Mouse (Mus musculus): ENCODE results near the gene Rbx1.
"Not testable (repeated sequence)": the region's sequence is repeated elsewhere in the genome, so short reads cannot be mapped to it uniquely, and the experiment has no call there.

The Rbx1 gene

DNA sequence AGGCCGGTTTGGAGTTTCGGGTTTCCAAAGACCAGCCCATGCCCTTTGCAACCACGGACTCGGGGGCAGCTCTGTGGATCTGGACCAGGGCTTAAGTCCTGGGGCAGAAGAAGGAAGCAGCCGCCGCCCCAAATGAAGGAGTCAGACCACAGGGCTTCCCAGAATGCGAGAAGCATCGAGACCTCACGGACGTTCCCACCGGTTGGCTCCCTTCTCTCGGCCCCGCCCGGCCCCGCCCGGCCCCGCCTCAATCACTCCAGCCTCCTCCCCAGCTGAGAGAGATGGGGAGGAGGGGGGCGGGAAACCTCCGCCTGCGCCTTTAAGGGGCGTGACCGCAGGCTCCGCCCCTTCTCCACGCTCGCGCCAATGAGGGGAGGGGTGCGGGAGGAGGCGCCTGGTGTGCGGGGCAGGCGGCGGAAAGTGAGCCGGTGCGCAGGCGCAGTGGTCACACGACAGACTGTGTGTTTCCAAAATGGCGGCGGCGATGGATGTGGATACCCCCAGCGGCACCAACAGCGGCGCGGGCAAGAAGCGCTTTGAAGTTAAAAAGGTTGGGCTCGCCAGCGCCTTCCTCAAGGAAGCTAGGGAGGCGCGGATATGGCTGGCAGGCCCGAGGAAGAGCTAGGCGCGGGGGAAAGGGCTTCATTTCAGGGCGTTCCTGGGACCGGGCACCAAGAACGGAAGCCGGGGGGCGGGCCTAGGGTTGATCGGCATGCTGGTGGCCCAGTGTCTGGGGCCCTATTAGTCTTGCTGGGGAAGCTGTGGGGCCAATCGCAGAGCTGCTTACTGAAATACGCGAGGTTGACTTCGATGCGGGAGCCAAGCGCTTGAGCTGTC lies at the start of gene Rbx1:
Gene Rbx1 (plus strand): TSS at position 396 of the 837 bp plus-strand sequence.
- DNase-seq, result peak; percentile 99

DNA sequence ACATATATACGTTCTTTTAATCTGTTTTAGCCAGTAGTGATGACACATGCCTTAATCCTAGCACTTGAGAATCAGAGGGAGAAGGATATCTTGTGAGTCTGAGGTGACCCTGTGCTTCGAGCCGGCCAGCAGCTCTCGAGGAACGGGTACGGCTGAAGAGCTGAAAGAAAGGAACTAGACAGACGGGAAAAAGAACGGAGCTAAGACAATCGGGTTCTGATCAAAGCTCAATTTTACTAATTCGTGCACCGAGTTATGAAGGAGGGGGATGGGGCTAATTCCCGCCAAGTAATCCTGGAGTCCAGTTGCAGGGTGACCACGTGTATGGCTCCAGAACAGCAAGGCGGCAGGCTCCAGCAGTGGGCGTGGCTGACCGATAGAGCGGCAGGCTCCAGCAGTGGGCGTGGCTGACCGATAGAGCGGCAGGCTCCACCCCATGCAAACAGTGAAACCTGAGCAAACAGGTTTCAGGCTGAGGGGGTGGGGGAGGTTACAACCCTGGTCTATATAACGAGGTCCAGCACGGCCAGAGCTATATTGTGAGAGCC lies 49.3 kb upstream of the Rbx1 start:
- DNase-seq, result peak; percentile 60

DNA sequence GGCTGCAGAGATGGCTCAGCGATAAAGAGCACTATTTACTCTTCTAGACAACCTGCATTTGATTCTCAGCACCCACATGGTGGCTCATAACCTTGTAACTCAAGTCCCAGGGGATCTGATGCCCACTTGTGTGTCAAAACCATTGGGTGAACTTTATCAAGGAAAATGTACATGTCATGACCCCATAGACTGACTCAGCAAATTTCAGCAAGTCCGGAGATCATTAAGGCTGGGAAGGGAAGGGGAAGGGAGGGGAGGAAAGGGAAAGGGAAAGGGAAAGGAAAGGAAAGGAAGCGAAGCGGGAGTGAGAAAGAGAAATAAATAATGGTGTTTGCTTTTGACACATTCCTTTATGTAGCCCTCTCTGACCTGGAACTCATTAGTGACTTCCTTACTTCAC lies 48.0 kb upstream of the Rbx1 start:
- no peak for DNase-seq

- no peak for DNase-seq
Observed at GRCm38 (mm10) chr15:81421454-81421853, 44.6 kb upstream of the Rbx1 start.

DNA sequence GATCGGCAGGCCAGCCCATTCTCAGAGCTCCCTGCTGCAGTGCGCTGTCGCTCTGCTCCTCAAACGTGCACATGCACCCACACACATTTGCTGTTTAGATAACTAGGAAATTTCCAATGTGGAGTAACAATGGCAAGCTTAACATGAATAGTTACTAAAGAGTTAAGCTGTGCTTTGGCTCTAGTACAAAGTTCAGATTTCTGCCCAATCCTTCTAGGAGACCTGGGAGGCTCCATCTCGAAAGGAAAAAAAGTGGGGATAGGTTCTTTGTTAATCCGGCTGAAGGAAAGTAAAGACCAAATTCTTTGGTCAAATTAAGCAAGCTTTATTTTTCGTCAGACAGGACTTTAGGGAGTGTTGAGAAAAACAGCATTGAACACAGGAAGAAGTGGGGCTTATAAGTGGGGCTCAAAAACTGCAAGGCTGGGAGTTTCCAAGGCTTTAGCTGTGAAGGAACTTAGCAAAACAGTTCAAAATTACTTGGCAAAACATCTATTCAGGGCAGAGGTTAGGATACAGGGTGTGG lies 43.9 kb upstream of the Rbx1 start:
- DNase-seq, result no peak

DNA sequence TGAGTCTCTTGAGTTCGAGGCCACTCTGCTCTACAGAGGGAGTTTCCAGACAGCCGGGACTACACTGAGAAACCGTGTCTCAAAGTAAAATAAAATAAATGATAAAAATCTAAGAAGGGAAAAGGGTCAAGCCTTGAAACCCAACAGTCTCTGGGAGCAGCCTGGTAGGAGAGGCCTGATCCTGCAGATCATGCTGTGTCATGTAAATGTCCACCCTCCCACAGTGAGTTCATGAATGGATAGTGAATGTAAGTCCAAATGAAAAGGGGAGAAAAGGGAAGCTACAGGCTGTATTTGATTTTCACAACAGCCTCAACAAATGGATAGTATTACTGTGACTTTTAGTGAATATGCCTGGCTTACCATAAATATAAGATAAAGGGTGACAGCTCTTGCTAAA lies 40.8 kb upstream of the Rbx1 start:
- DNase-seq, result no peak

- no peak for DNase-seq
Observed at GRCm38 (mm10) chr15:81427947-81428346, 38.1 kb upstream of the Rbx1 start.

GRCm38 (mm10) chr15:81431195-81431594 lies 34.9 kb upstream of the Rbx1 start:
- no peak for DNase-seq

DNA sequence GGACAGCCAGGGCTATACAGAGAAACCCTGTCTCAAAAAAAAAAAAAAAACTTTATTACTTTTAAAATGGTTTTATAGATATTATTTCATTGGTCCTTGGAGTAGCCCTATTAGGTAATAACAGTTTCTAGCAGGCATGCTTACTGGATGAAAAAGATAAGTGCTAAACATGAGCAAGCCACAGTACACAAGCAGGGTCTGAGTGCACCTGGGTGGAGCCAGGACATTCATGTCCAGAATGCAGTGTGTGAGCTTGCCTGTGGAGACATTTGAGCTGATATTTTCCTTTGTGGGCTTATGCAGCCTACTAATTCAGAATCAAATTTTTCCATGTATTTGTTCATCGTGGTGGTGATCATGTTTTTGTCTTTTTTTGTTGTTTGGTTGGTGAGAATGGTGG lies 27.8 kb upstream of the Rbx1 start:
- DNase-seq, result no peak

- DNase-seq, result no peak
Observed at GRCm38 (mm10) chr15:81439236-81439635, 26.9 kb upstream of the Rbx1 start.

- peak; percentile 82 for DNase-seq
Observed at GRCm38 (mm10) chr15:81448463-81448862, 17.6 kb upstream of the Rbx1 start.

GRCm38 (mm10) chr15:81461523-81461922 lies 4.6 kb upstream of the Rbx1 start:
- DNase-seq, result no peak

- no peak for DNase-seq
Observed at GRCm38 (mm10) chr15:81465016-81465660, 958 bp upstream of the Rbx1 start.

GRCm38 (mm10) chr15:81466738-81467113 lies 630 bp downstream of the Rbx1 start:
- no peak for DNase-seq

DNA sequence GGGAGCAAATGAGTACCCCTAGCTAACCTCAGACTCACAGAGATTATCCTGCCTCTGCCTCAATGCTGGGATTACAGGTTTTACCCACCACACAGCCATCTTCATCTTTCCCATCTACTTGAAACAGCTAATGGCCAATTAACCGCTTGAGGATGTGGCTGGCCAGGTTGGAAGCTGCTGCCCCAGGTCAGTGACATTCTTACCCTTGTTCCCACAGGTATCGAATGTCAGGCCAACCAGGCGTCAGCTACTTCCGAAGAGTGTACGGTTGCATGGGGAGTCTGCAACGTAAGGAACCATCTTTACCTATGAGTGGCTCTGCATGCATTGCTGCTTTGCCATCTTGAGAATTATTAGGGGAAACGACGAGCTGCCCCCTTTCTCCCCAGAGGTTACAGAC lies 4.6 kb downstream of the Rbx1 start:
- no peak for DNase-seq

DNA sequence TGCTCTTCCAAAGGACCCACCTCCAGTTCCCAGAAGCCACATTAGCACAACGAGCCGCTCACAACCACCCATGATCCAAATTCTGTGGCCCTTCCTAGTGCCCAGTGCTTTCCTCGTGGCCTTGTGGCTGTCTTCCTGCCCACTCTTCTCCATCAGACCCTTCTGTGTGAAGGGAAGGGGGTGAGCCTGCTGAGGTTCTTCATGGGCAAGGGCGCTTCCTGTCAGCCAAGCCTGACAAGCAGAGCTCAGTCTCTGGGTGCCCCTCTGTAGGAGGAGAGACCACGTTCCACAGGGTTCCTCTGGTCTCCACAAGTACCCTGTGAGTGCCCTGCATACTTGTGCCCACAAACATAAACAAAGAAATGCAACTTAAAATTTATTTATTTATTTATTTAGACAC lies 6.2 kb downstream of the Rbx1 start:
- no peak for DNase-seq

DNA sequence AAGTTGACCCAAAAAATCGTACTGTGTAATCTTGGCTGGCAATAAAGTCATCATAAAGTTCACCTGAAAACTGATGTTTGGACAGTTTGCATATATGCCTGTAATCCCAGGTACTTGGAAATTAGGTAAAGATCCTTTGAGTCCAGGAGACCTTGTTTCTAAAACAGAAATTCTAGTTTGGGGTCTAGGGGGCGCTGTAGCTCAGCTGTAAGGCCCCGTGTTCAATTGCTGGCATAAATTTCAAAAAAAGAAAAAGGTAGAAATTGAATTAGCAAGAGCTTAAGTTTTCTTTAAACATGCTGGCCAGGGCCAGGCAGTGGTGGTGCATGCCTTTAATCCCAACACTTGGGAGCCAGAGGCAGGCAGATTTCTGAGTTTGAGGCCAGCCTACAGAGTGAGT lies 9.6 kb downstream of the Rbx1 start:
- DNase-seq, result peak; percentile 48

DNA sequence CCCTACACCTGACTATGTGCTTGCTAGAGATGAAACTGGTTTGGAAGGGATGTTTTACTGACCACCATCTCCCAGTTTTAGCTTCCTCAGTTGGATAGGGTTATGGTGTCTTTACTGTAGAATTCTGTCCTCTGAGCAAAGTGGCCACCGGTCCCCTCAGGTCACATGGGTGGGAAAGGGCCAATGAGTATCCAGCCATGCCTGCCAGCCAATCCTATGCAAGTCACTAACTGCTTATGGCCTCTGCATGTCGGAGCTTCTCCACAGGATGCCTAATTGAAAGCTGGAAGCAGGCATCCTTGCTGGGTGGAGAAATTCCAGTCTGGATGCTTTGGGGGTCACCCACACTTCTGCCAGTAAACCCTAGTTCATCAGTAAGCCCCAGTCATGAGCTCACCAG lies 10.5 kb downstream of the Rbx1 start:
- DNase-seq, result no peak

GRCm38 (mm10) chr15:81479446-81480213 lies 13.5 kb downstream of the Rbx1 start:
- no peak for DNase-seq

GRCm38 (mm10) chr15:81480284-81480683 lies 14.2 kb downstream of the Rbx1 start:
- not testable (repeated sequence) for DNase-seq

GRCm38 (mm10) chr15:81480977-81481379 lies 14.9 kb downstream of the Rbx1 start:
- peak; percentile 45 for DNase-seq

- DNase-seq, result no peak
Observed at GRCm38 (mm10) chr15:81482966-81483365, 16.9 kb downstream of the Rbx1 start.

DNA sequence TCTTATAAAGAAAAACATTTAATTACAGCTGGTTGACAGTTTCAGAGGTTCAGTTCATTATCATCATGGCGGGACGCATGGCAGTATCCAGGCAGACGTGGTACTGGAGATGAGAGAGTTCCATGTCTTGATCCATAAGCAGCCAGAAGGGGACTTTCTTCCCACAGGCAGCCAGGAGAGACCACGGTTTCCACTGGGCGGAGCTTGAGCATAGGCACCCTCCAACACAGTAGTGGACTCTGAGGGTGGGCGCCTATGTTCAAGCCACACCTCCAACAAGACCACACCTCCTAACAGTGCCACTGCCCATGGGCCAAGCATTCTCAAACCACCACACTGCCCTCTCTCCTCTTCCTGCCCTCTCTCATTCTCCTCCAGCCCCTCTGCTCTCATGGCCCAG lies 17.6 kb downstream of the Rbx1 start:
- DNase-seq, result no peak
